Mouse (Mus musculus) MEL (cell line): ENCODE measurements at regions not wholly inside any gene's neighbourhood (a gene's known extent, or its start where the extent isn't known, plus 50 kb on each side); places are given as distances from the start of the nearest gene placed in this dataset.

ENCODE experiments used
- DNase-seq: peaks from one replicate; pipeline ENCODE4 v3.0.0; 2011; ENCODE audit warnings: low read depth, low spot score
- H3K27ac ChIP-seq: 2 replicates; pipeline ENCODE4 v1.5.1; 2012; ENCODE audit warnings: low read depth, mild to moderate bottlenecking, control low read depth, low read length, moderate library complexity; ENCODE audit not compliant: control insufficient read depth
- H3K27me3 ChIP-seq, 2 experiments: fragments of 150-350 bp in 1 of 2; sonication (generic) in 1 of 2; 2 replicates each; pipeline ENCODE4 v1.6.1; 2012; ENCODE audit warnings: low read length in 2 of 2, mild to moderate bottlenecking in 2 of 2, improper control_type of control experiment in 1 of 2, moderate library complexity in 1 of 2; ENCODE audit not compliant: insufficient read depth in 2 of 2, control insufficient read depth in 1 of 2
- H3K36me3 ChIP-seq, 2 experiments: 2 replicates each; pipeline ENCODE4 v1.6.1; 2012 to 2014; ENCODE audit warnings: low read length in 2 of 2, improper control_type of control experiment in 1 of 2, inconsistent platforms in 1 of 2, mild to moderate bottlenecking in 1 of 2; ENCODE audit not compliant: insufficient read depth in 2 of 2, control insufficient read depth in 1 of 2
- H3K4me1 ChIP-seq, 2 experiments: fragments of 150-350 bp in 1 of 2; sonication (generic) in 1 of 2; 2 replicates each; pipeline ENCODE4 v1.6.1; 2012; ENCODE audit warnings: low read length in 2 of 2, improper control_type of control experiment in 1 of 2, mild to moderate bottlenecking in 1 of 2; ENCODE audit not compliant: insufficient read depth in 2 of 2, control insufficient read depth in 1 of 2
- H3K4me3 ChIP-seq, 2 experiments: fragments of 150-350 bp in 1 of 2; sonication (generic) in 1 of 2; 2 replicates each; pipeline ENCODE4 v1.5.1; 2012; ENCODE audit warnings: low read depth in 2 of 2, low read length in 2 of 2, mild to moderate bottlenecking in 2 of 2, moderate library complexity in 2 of 2, control low read depth in 1 of 2, improper control_type of control experiment in 1 of 2; ENCODE audit not compliant: control insufficient read depth in 1 of 2, insufficient read depth in 1 of 2
- H3K79me2 ChIP-seq: 2 replicates; pipeline ENCODE4 v1.6.1; 2012; ENCODE audit warnings: mild to moderate bottlenecking, low read length, moderate library complexity; ENCODE audit not compliant: control insufficient read depth, poor library complexity, insufficient read depth
- H3K9ac ChIP-seq: 2 replicates; pipeline ENCODE4 v1.6.1; 2012; ENCODE audit warnings: low read depth, mild to moderate bottlenecking, control low read depth, low read length, moderate library complexity; ENCODE audit not compliant: control insufficient read depth, poor library complexity, severe bottlenecking
- H3K9me3 ChIP-seq: fragments of 150-350 bp; sonication (generic); replicated peaks from 2 replicates; pipeline ENCODE4 v1.6.1; 2012; ENCODE audit warnings: mild to moderate bottlenecking, low read length, improper control_type of control experiment, moderate library complexity; ENCODE audit not compliant: insufficient read depth
- BHLHE40 ChIP-seq: IDR thresholded peaks from 2 replicates; pipeline ENCODE4 v1.6.1; 2012; ENCODE audit warnings: low read depth, mild to moderate bottlenecking, inconsistent platforms, low read length, improper control_type of control experiment, borderline replicate concordance
- CHD1 ChIP-seq: IDR thresholded peaks from 2 replicates; pipeline ENCODE4 v1.6.1; 2012; ENCODE audit warnings: low read depth, mild to moderate bottlenecking, inconsistent platforms, low read length, improper control_type of control experiment
- CTCF ChIP-seq, 3 experiments: IDR thresholded peaks in 2 of 3; conservative IDR thresholded peaks in 1 of 3; 2 replicates each; pipeline ENCODE4 v1.5.1; 2011 to 2012; ENCODE audit warnings: low read length in 3 of 3, low read depth in 2 of 3, mild to moderate bottlenecking in 2 of 3, improper control_type of control experiment in 1 of 3, inconsistent platforms in 1 of 3, mixed read lengths in 1 of 3, moderate library complexity in 1 of 3; ENCODE audit not compliant: control insufficient read depth in 1 of 3, insufficient read depth in 1 of 3, poor library complexity in 1 of 3, severe bottlenecking in 1 of 3
- ELF1 ChIP-seq: IDR thresholded peaks from 2 replicates; pipeline ENCODE4 v1.6.1; 2014; ENCODE audit warnings: low read depth, mild to moderate bottlenecking, inconsistent platforms, low read length, improper control_type of control experiment, moderate library complexity
- EP300 ChIP-seq, 2 experiments: IDR thresholded peaks; 2 replicates each; pipeline ENCODE4 v1.6.1; 2011; ENCODE audit warnings: improper control_type of control experiment in 2 of 2, low read length in 2 of 2, low read depth in 1 of 2, mild to moderate bottlenecking in 1 of 2
- ETS1 ChIP-seq: IDR thresholded peaks from 2 replicates; pipeline ENCODE4 v1.6.1; 2012; ENCODE audit warnings: low read depth, mild to moderate bottlenecking, inconsistent platforms, low read length, improper control_type of control experiment, moderate library complexity
- GABPA ChIP-seq: IDR thresholded peaks from 2 replicates; pipeline ENCODE4 v1.6.1; 2012; ENCODE audit warnings: low read depth, mild to moderate bottlenecking, inconsistent platforms, low read length, improper control_type of control experiment, moderate library complexity
- GATA1 ChIP-seq: IDR thresholded peaks from 2 replicates; pipeline ENCODE4 v1.6.1; 2011; ENCODE audit warnings: low read depth, low read length, improper control_type of control experiment
- HCFC1 ChIP-seq: IDR thresholded peaks from 2 replicates; pipeline ENCODE4 v1.6.1; 2012; ENCODE audit warnings: low read depth, mild to moderate bottlenecking, inconsistent platforms, low read length, improper control_type of control experiment, moderate library complexity
- KAT2A ChIP-seq: conservative IDR thresholded peaks from 2 replicates; pipeline ENCODE4 v1.6.1; 2012; ENCODE audit warnings: low read depth, low read length, improper control_type of control experiment, inconsistent platforms
- MAX ChIP-seq: IDR thresholded peaks from 2 replicates; pipeline ENCODE4 v1.6.1; 2011; ENCODE audit warnings: low read length, improper control_type of control experiment
- MAZ ChIP-seq: IDR thresholded peaks from 2 replicates; pipeline ENCODE4 v1.6.1; 2012; ENCODE audit warnings: low read depth, mild to moderate bottlenecking, inconsistent platforms, low read length, improper control_type of control experiment
- MEF2A ChIP-seq: IDR thresholded peaks from 2 replicates; pipeline ENCODE4 v1.6.1; 2014; ENCODE audit warnings: low read depth, mild to moderate bottlenecking, inconsistent platforms, low read length, improper control_type of control experiment; ENCODE audit not compliant: poor library complexity, insufficient replicate concordance, severe bottlenecking; ENCODE audit errors: extremely low read depth
- MXI1 ChIP-seq: IDR thresholded peaks from 2 replicates; pipeline ENCODE4 v1.6.1; 2011; ENCODE audit warnings: mild to moderate bottlenecking, low read depth, low read length, improper control_type of control experiment
- MYC ChIP-seq: IDR thresholded peaks from 2 replicates; pipeline ENCODE4 v1.6.1; 2011; ENCODE audit warnings: low read depth, mild to moderate bottlenecking, low read length, improper control_type of control experiment, moderate library complexity
- NELFE ChIP-seq: IDR thresholded peaks from 2 replicates; pipeline ENCODE4 v1.6.1; 2011; ENCODE audit warnings: low read depth, low read length, improper control_type of control experiment
- POLR2A ChIP-seq, 2 experiments: IDR thresholded peaks; 2 replicates each; pipeline ENCODE4 v1.6.1; 2011 to 2012; ENCODE audit warnings: low read length in 2 of 2, mild to moderate bottlenecking in 2 of 2, control low read depth in 1 of 2, improper control_type of control experiment in 1 of 2, low read depth in 1 of 2, moderate library complexity in 1 of 2; ENCODE audit not compliant: control insufficient read depth in 1 of 2, insufficient read depth in 1 of 2, poor library complexity in 1 of 2
- RCOR1 ChIP-seq: IDR thresholded peaks from 2 replicates; pipeline ENCODE4 v1.6.1; 2012; ENCODE audit warnings: low read depth, mild to moderate bottlenecking, inconsistent platforms, low read length, improper control_type of control experiment
- SIN3A ChIP-seq: IDR thresholded peaks from 2 replicates; pipeline ENCODE4 v1.6.1; 2012; ENCODE audit warnings: low read length, improper control_type of control experiment, inconsistent platforms
- SMC3 ChIP-seq: IDR thresholded peaks from 2 replicates; pipeline ENCODE4 v1.6.1; 2011; ENCODE audit warnings: low read depth, low read length, improper control_type of control experiment
- TBP ChIP-seq: IDR thresholded peaks from 2 replicates; pipeline ENCODE4 v1.8.0; 2011; ENCODE audit warnings: low read depth, low read length, improper control_type of control experiment
- UBTF ChIP-seq: IDR thresholded peaks from 2 replicates; pipeline ENCODE4 v1.6.1; 2012; ENCODE audit warnings: low read depth, mild to moderate bottlenecking, inconsistent platforms, low read length, improper control_type of control experiment, moderate library complexity, borderline replicate concordance; ENCODE audit not compliant: insufficient read depth
- USF1 ChIP-seq: IDR thresholded peaks from 2 replicates; pipeline ENCODE4 v1.6.1; 2014; ENCODE audit warnings: low read depth, mild to moderate bottlenecking, inconsistent platforms, low read length, improper control_type of control experiment, moderate library complexity
- ZC3H11A ChIP-seq: IDR thresholded peaks from 2 replicates; pipeline ENCODE4 v1.6.1; 2012; ENCODE audit warnings: low read depth, mild to moderate bottlenecking, inconsistent platforms, low read length, improper control_type of control experiment
- ZMIZ1 ChIP-seq: IDR thresholded peaks from 2 replicates; pipeline ENCODE4 v1.6.1; 2012; ENCODE audit warnings: low read depth, mild to moderate bottlenecking, inconsistent platforms, low read length, improper control_type of control experiment, moderate library complexity
- ZNF384 ChIP-seq: IDR thresholded peaks from 2 replicates; pipeline ENCODE4 v1.6.1; 2012; ENCODE audit warnings: low read depth, mild to moderate bottlenecking, inconsistent platforms, low read length, improper control_type of control experiment

DNA sequence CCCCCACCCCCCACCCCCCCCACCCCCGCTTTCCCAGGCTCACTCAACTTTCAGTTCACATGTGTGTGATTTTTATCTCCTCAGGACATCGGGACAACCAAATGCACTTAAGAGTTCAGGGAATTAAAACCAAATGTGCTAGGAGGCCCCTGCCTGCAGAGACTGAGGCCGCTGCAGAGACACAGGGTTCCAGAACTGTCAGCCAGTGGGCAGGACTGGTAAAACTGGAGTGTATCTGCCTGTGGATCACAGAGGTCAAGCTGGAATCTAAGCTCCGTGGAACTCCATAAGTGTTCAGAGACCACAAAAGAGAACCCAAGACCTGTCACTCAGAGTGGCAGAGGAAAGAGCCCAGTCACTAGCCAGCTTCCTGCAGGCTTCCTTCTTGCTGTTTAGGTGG is 138.3 kb downstream of the Bmp7 start:
- Histone ChIP-seq H3K9ac (no peak overlapping the region), H3K36me3 (no peaks in the 10 kb centered on the region), H3K27me3 (no peaks in the 10 kb centered on the region), H3K4me3 (no peak overlapping the region), H3K4me1 (no peaks in the 10 kb centered on the region), H3K79me2 (no peaks in the 10 kb centered on the region), H3K27ac (no peak overlapping the region), H3K9me3 (no peaks in the 10 kb centered on the region)
- no peak for DNase-seq
- TF ChIP-seq BHLHE40 (no peak), NELFE (no peak), UBTF (no peak), MYC (no peak), ZMIZ1 (no peak), ETS1 (no peak), GATA1 (no peak), ELF1 (no peak), KAT2A (no peak), USF1 (no peak), MEF2A (no peak), ZNF384 (no peak), CTCF (IDR thresholded peaks at IDR 0.05 in 2 of 3, conservative IDR thresholded peaks at IDR 0.05 in 1 of 3; ENCODE audit: control insufficient read depth in 1 of 3, insufficient read depth in 1 of 3, low read depth in 2 of 3, low read length in 3 of 3, poor library complexity in 1 of 3, severe bottlenecking in 1 of 3) (no peak), MXI1 (no peak), EP300 (IDR thresholded peaks at IDR 0.05; ENCODE audit: low read depth in 1 of 2, low read length in 2 of 2) (no peak), ZC3H11A (no peak), SMC3 (no peak), RCOR1 (no peak), TBP (no peak)

DNA sequence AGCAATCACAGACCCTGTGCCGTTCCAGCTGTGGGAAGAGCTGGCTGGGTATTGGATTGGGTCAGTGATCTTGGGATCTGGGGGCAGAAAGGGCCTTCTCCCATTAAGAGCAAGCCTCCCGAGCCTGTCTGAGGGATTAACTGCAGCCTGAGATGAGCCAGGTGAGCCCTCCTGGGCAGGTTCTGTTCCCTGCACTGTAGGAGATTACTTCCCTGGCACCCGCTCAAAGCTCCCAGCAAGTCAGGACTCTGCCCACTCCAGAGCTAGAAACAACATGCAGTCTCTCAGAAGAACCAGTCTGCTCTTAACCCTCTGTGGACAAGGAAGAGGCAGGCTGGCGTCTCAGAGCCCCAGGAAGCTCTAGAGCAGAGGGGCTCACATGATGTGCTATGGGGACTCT is 132.7 kb downstream of the Bmp7 start:
- Histone ChIP-seq H3K79me2 (no peaks in the 10 kb centered on the region), H3K4me1 (no peaks in the 10 kb centered on the region)
- TF ChIP-seq ZC3H11A (no peak), MAZ (no peak), CHD1 (no peak), GATA1 (no peak), MXI1 (no peak), SIN3A (no peak), HCFC1 (no peak), POLR2A (IDR thresholded peaks at IDR 0.05; ENCODE audit: control insufficient read depth in 1 of 2, insufficient read depth in 1 of 2, low read depth in 1 of 2, low read length in 2 of 2, poor library complexity in 1 of 2) (no peak), MAX (no peak), UBTF (no peak), MYC (no peak), GABPA (no peak), USF1 (no peak)
- TF ChIP-seq, all 39 proteins: peak for 0
- Histone ChIP-seq H3K36me3 (no peaks in the 10 kb centered on the region), H3K9me3 (no peaks in the 10 kb centered on the region), H3K9ac (no peak overlapping the region), H3K27ac (no peak overlapping the region), H3K27me3 (no peaks in the 10 kb centered on the region), H3K4me3 (no peak overlapping the region)
- no peak for DNase-seq
